Mouse (Mus musculus) MEL (cell line): Measurements from ENCODE around the gene Nr3c2. TPM values are rescaled to one million over a fixed set of nuclear protein-coding genes. Genes with fewer than 3 reads are reported as not detected.

Source experiments
- DNase-seq: peaks from one replicate; pipeline ENCODE4 v3.0.0; 2011; ENCODE audit warnings: low read depth, low spot score
- H3K27ac ChIP-seq: 2 replicates; pipeline ENCODE4 v1.5.1; 2012; ENCODE audit warnings: low read depth, mild to moderate bottlenecking, control low read depth, low read length, moderate library complexity; ENCODE audit not compliant: control insufficient read depth
- H3K27me3 ChIP-seq, 2 experiments: fragments of 150-350 bp in 1 of 2; sonication (generic) in 1 of 2; 2 replicates each; pipeline ENCODE4 v1.6.1; 2012; ENCODE audit warnings: low read length in 2 of 2, mild to moderate bottlenecking in 2 of 2, improper control_type of control experiment in 1 of 2, moderate library complexity in 1 of 2; ENCODE audit not compliant: insufficient read depth in 2 of 2, control insufficient read depth in 1 of 2
- H3K36me3 ChIP-seq, 2 experiments: 2 replicates each; pipeline ENCODE4 v1.6.1; 2012 to 2014; ENCODE audit warnings: low read length in 2 of 2, improper control_type of control experiment in 1 of 2, inconsistent platforms in 1 of 2, mild to moderate bottlenecking in 1 of 2; ENCODE audit not compliant: insufficient read depth in 2 of 2, control insufficient read depth in 1 of 2
- H3K4me1 ChIP-seq, 2 experiments: fragments of 150-350 bp in 1 of 2; sonication (generic) in 1 of 2; 2 replicates each; pipeline ENCODE4 v1.6.1; 2012; ENCODE audit warnings: low read length in 2 of 2, improper control_type of control experiment in 1 of 2, mild to moderate bottlenecking in 1 of 2; ENCODE audit not compliant: insufficient read depth in 2 of 2, control insufficient read depth in 1 of 2
- H3K4me3 ChIP-seq, 2 experiments: fragments of 150-350 bp in 1 of 2; sonication (generic) in 1 of 2; 2 replicates each; pipeline ENCODE4 v1.5.1; 2012; ENCODE audit warnings: low read depth in 2 of 2, low read length in 2 of 2, mild to moderate bottlenecking in 2 of 2, moderate library complexity in 2 of 2, control low read depth in 1 of 2, improper control_type of control experiment in 1 of 2; ENCODE audit not compliant: control insufficient read depth in 1 of 2, insufficient read depth in 1 of 2
- H3K79me2 ChIP-seq: 2 replicates; pipeline ENCODE4 v1.6.1; 2012; ENCODE audit warnings: mild to moderate bottlenecking, low read length, moderate library complexity; ENCODE audit not compliant: control insufficient read depth, poor library complexity, insufficient read depth
- H3K9ac ChIP-seq: 2 replicates; pipeline ENCODE4 v1.6.1; 2012; ENCODE audit warnings: low read depth, mild to moderate bottlenecking, control low read depth, low read length, moderate library complexity; ENCODE audit not compliant: control insufficient read depth, poor library complexity, severe bottlenecking
- H3K9me3 ChIP-seq: fragments of 150-350 bp; sonication (generic); replicated peaks from 2 replicates; pipeline ENCODE4 v1.6.1; 2012; ENCODE audit warnings: mild to moderate bottlenecking, low read length, improper control_type of control experiment, moderate library complexity; ENCODE audit not compliant: insufficient read depth
- CTCF ChIP-seq, 3 experiments: IDR thresholded peaks in 2 of 3; conservative IDR thresholded peaks in 1 of 3; 2 replicates each; pipeline ENCODE4 v1.5.1; 2011 to 2012; ENCODE audit warnings: low read length in 3 of 3, low read depth in 2 of 3, mild to moderate bottlenecking in 2 of 3, improper control_type of control experiment in 1 of 3, inconsistent platforms in 1 of 3, mixed read lengths in 1 of 3, moderate library complexity in 1 of 3; ENCODE audit not compliant: control insufficient read depth in 1 of 3, insufficient read depth in 1 of 3, poor library complexity in 1 of 3, severe bottlenecking in 1 of 3
- E2F4 ChIP-seq: IDR thresholded peaks from 2 replicates; pipeline ENCODE4 v1.6.1; 2011; ENCODE audit warnings: low read depth, low read length, improper control_type of control experiment, borderline replicate concordance
- ETS1 ChIP-seq: IDR thresholded peaks from 2 replicates; pipeline ENCODE4 v1.6.1; 2012; ENCODE audit warnings: low read depth, mild to moderate bottlenecking, inconsistent platforms, low read length, improper control_type of control experiment, moderate library complexity
- GATA1 ChIP-seq: IDR thresholded peaks from 2 replicates; pipeline ENCODE4 v1.6.1; 2011; ENCODE audit warnings: low read depth, low read length, improper control_type of control experiment
- JUND ChIP-seq: IDR thresholded peaks from 2 replicates; pipeline ENCODE4 v1.6.1; 2011; ENCODE audit warnings: low read depth, mild to moderate bottlenecking, improper control_type of control experiment, low read length
- KAT2A ChIP-seq: conservative IDR thresholded peaks from 2 replicates; pipeline ENCODE4 v1.6.1; 2012; ENCODE audit warnings: low read depth, low read length, improper control_type of control experiment, inconsistent platforms
- MAFK ChIP-seq: IDR thresholded peaks from 2 replicates; pipeline ENCODE4 v1.6.1; 2011; ENCODE audit warnings: low read depth, mild to moderate bottlenecking, low read length, improper control_type of control experiment, borderline replicate concordance
- MAX ChIP-seq: IDR thresholded peaks from 2 replicates; pipeline ENCODE4 v1.6.1; 2011; ENCODE audit warnings: low read length, improper control_type of control experiment
- MAZ ChIP-seq: IDR thresholded peaks from 2 replicates; pipeline ENCODE4 v1.6.1; 2012; ENCODE audit warnings: low read depth, mild to moderate bottlenecking, inconsistent platforms, low read length, improper control_type of control experiment
- MEF2A ChIP-seq: IDR thresholded peaks from 2 replicates; pipeline ENCODE4 v1.6.1; 2014; ENCODE audit warnings: low read depth, mild to moderate bottlenecking, inconsistent platforms, low read length, improper control_type of control experiment; ENCODE audit not compliant: poor library complexity, insufficient replicate concordance, severe bottlenecking; ENCODE audit errors: extremely low read depth
- MYC ChIP-seq: IDR thresholded peaks from 2 replicates; pipeline ENCODE4 v1.6.1; 2011; ENCODE audit warnings: low read depth, mild to moderate bottlenecking, low read length, improper control_type of control experiment, moderate library complexity
- NRF1 ChIP-seq: IDR thresholded peaks from 2 replicates; pipeline ENCODE4 v1.6.1; 2014; ENCODE audit warnings: low read depth, mild to moderate bottlenecking, inconsistent platforms, low read length, improper control_type of control experiment, moderate library complexity; ENCODE audit not compliant: poor library complexity, insufficient read depth, severe bottlenecking
- POLR2AphosphoS2 ChIP-seq: IDR thresholded peaks from 2 replicates; pipeline ENCODE4 v1.6.1; 2011; ENCODE audit warnings: low read length, improper control_type of control experiment
- POLR2AphosphoS5 ChIP-seq: IDR thresholded peaks from 2 replicates; pipeline ENCODE4 v1.6.1; 2012; ENCODE audit warnings: low read depth, borderline replicate concordance, mild to moderate bottlenecking, inconsistent platforms, low read length, moderate library complexity, mixed read lengths
- SMC3 ChIP-seq: IDR thresholded peaks from 2 replicates; pipeline ENCODE4 v1.6.1; 2011; ENCODE audit warnings: low read depth, low read length, improper control_type of control experiment
- TCF12 ChIP-seq: IDR thresholded peaks from 2 replicates; pipeline ENCODE4 v1.6.1; 2014; ENCODE audit warnings: low read depth, mild to moderate bottlenecking, inconsistent platforms, low read length, improper control_type of control experiment, moderate library complexity
- ZC3H11A ChIP-seq: IDR thresholded peaks from 2 replicates; pipeline ENCODE4 v1.6.1; 2012; ENCODE audit warnings: low read depth, mild to moderate bottlenecking, inconsistent platforms, low read length, improper control_type of control experiment
- ZKSCAN1 ChIP-seq: IDR thresholded peaks from 2 replicates; pipeline ENCODE4 v1.6.1; 2012; ENCODE audit warnings: low read depth, mild to moderate bottlenecking, inconsistent platforms, low read length, improper control_type of control experiment, moderate library complexity
- ZMIZ1 ChIP-seq: IDR thresholded peaks from 2 replicates; pipeline ENCODE4 v1.6.1; 2012; ENCODE audit warnings: low read depth, mild to moderate bottlenecking, inconsistent platforms, low read length, improper control_type of control experiment, moderate library complexity
- polyA plus RNA-seq, 2 experiments: library from polyadenylated mRNA; stranded (reverse) in 1 of 2; unstranded in 1 of 2; fragments of >175 nt in 1 of 2; fragments of >200 nt in 1 of 2; gene quantifications; 2 replicates each; pipeline versions ENCODE4 v1.2.1 to v1.2.4; 2012; ENCODE audit warnings: low replicate concordance in 2 of 2, low read depth in 1 of 2; ENCODE audit not compliant: insufficient read length in 2 of 2, insufficient read depth in 1 of 2, missing spikeins in 1 of 2
- total RNA-seq: library from RNA; depleted of rRNA; stranded (reverse); fragments of 300-350 nt; gene quantifications from 2 replicates; pipeline ENCODE4 v1.2.3, GENCODE M21; 2012

Nr3c2 gene
- total and polyA plus RNA-seq, 3 experiments, result 1.0 to 1.5 TPM; not detected in 1

GRCm38 (mm10) chr8:77122300-77122699 lies 223.1 kb downstream of the Nr3c2 start:
- TF ChIP-seq MAFK (no peak), POLR2AphosphoS5 (no peak), CTCF (IDR thresholded peaks at IDR 0.05 in 2 of 3, conservative IDR thresholded peaks at IDR 0.05 in 1 of 3; ENCODE audit: control insufficient read depth in 1 of 3, insufficient read depth in 1 of 3, low read depth in 2 of 3, low read length in 3 of 3, poor library complexity in 1 of 3, severe bottlenecking in 1 of 3) (no peak), KAT2A (no peak), SMC3 (no peak), POLR2AphosphoS2 (no peak), GATA1 (no peak), MYC (no peak), TCF12 (no peak), ZMIZ1 (no peak), ZKSCAN1 (no peak), ZC3H11A (no peak), ETS1 (no peak), MEF2A (no peak), E2F4 (no peak), MAZ (no peak)
- no peak for DNase-seq
- Histone ChIP-seq H3K9me3 (no peaks in the 10 kb centered on the region), H3K4me1 (no peaks in the 10 kb centered on the region), H3K9ac (no peak overlapping the region), H3K4me3 (no peak overlapping the region), H3K36me3 (no peaks in the 10 kb centered on the region), H3K79me2 (no peaks in the 10 kb centered on the region), H3K27ac (no peak overlapping the region), H3K27me3 (no peaks in the 10 kb centered on the region)

GRCm38 (mm10) chr8:77125777-77126176 lies 226.5 kb downstream of the Nr3c2 start:
- Histone ChIP-seq H3K36me3 (no peaks in the 10 kb centered on the region), H3K9me3 (no peaks in the 10 kb centered on the region), H3K9ac (no peak overlapping the region), H3K27ac (no peak overlapping the region), H3K27me3 (no peaks in the 10 kb centered on the region), H3K4me3 (no peak overlapping the region), H3K4me1 (no peaks in the 10 kb centered on the region), H3K79me2 (no peaks in the 10 kb centered on the region)
- DNase-seq, result no peak
- no peak for TF ChIP-seq JUND
- no peak for TF ChIP-seq NRF1
- TF ChIP-seq MAX, result no peak
